Mouse (Mus musculus): ENCODE data around the gene Homez. TPM values are rescaled to one million over a fixed set of nuclear protein-coding genes. Genes with fewer than 3 reads are reported as not detected.

Gene Homez
- polyA plus RNA-seq, 1 experiment from 2014 or later = 10.3 TPM

- Histone ChIP-seq H3K9ac (no peak overlapping the region), H3K4me3 (no peak overlapping the region), H3K4me1 (replicated peaks) (peaks cover 12% of the 10 kb centered on the region), H3K27ac (no peak overlapping the region), H3K4me2 (no peak overlapping the region), H3K9me3 (no peaks in the 10 kb centered on the region), H3K27me3 (no peaks in the 10 kb centered on the region), H3K36me3 (no peaks in the 10 kb centered on the region)
- WGBS = 84% methylated on average over 5 of the region's 5 CpGs
- ATAC-seq (ENCODE audit: low FRiP score) = no peak
Observed at GRCm38 (mm10) chr14:54865626-54866025, 5.1 kb downstream of the Homez start.

DNA sequence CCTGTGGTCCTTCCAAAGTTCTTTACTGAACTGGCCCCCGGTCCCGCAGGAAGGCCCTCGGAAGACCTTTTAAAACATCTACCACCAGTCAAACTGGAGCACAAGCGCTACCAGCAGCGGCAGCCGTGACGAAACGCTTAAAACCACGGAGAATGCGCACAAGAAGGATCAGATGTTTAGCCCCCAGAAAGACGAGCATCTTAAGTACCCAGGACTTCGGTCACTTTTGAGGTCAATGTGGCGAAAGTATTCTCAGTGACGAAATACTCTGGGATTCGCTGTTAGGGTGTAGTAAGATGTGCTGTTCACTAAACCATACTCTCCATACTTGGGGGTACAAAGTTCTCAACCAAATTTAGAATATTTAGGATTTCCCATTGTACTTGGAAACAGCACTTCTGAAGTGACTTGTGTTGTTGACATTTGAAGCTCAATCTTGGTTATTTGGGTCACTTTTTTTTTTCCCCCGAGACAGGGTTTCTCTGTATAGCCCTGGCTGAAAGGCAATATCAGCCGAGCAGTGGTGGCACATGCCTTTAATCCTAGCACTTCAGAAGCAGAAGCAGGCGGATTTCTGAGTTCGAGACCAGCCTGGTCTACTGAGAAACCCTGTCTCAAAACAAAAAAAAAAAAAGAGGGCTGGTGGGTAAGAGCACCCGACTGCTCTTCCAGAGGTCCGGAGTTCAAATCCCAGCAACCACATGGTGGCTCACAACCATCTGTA is 6.3 kb downstream of the Homez start:
- Histone ChIP-seq H3K36me3 (no peaks in the 10 kb centered on the region), H3K27me3 (no peaks in the 10 kb centered on the region), H3K4me2 (peak overlapping the region; percentile 74), H3K9ac (peak overlapping the region; percentile 96), H3K4me3 (peak overlapping the region; percentile 96), H3K27ac (peak overlapping the region; percentile 85), H3K9me3 (no peaks in the 10 kb centered on the region), H3K4me1 (replicated peaks) (peaks cover 12% of the 10 kb centered on the region)
- ATAC-seq (ENCODE audit: low FRiP score) = peak; percentile 37
- WGBS = 17% methylated on average over 21 of the region's 21 CpGs

DNA sequence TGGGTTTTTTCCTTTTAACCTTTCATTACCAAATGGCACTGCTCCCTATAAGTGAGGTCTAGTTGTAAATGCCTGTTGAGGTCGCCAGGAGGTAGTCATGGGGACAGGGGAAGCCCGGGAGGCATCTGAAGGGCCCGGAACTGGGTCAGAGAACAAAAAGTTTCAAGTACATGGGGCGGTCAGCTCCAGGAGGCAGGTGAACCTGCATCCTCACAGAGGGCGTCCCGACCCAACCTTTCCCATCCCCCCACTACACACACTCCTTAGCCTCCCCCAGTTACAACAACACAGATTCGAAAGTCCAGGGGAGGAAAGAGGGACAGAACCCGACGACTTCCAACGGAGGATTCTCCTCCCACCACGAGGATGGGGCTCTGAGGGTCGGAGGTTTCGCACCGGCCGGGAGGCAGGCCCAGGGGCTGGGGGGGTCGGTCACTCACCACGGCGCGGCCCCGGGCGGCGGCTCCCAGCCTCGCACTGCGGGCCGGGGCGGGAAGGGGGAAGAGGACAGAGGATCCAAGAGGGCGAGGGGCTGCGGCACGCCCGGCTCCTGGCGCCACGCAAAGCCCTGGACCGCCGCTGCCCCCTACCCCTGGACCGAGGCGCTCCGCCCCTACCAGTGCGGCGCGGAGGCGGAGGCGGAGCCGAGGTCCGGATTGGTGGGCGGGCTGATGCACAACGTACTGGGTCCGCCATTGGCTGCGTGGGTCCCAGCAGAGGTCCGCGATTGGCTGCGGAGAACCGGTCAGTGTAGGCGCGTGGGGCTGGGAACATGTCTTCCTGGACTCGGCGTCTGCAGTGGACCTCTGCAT is 7.1 kb downstream of the Homez start:
- Histone ChIP-seq H3K9me3 (no peaks in the 10 kb centered on the region), H3K36me3 (no peaks in the 10 kb centered on the region), H3K27ac (peak overlapping the region; percentile 85), H3K27me3 (no peaks in the 10 kb centered on the region), H3K4me2 (peak overlapping the region; percentile 74), H3K9ac (peak overlapping the region; percentile 96), H3K4me1 (replicated peaks) (peaks cover 12% of the 10 kb centered on the region), H3K4me3 (peak overlapping the region; percentile 96)
- WGBS = 0% methylated on average over 51 of the region's 56 CpGs
- ATAC-seq (ENCODE audit: low FRiP score) = peak; percentile 99

GRCm38 (mm10) chr14:54860511-54860910 is 10.2 kb downstream of the Homez start:
- peaks cover 24% of the 10 kb centered on the region for H3K36me3 ChIP-seq
- H3K27ac ChIP-seq = no peak overlapping the region
- H3K27me3 ChIP-seq = no peaks in the 10 kb centered on the region
- H3K4me1 ChIP-seq (replicated peaks) = peaks cover 12% of the 10 kb centered on the region
- no peak overlapping the region for H3K4me3 ChIP-seq
- H3K9ac ChIP-seq = no peak overlapping the region
- WGBS = 50% methylated on average over 2 of the region's 2 CpGs
- no peaks in the 10 kb centered on the region for H3K9me3 ChIP-seq
- no peak for ATAC-seq (ENCODE audit: low FRiP score)
- no peak overlapping the region for H3K4me2 ChIP-seq

DNA sequence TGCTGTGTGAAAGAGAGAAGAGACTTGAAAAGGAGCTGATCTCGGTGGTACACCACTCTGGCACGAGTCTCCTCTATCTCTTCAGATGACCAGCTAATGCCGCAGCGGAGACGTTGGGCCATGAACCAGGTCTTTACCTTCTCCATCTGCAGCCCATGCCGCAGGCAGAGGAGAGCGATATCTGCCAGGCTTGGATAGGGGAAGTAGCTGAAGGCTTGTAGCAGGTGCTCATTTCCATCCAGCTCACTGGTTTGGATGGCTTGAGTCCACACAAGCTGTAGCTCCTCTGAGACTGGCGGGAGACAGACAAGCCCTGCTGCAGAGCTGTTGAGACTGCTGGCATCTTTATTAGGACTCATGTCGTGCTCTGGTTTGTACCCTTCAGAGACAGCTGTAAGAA is 12.9 kb downstream of the Homez start:
- H3K4me1 ChIP-seq (replicated peaks) = 0 out of 2 replicates have a peak, but pooled peaks cover 7% of the 10 kb centered on the region
- peaks cover 32% of the 10 kb centered on the region for H3K36me3 ChIP-seq
- no peak overlapping the region for H3K27ac ChIP-seq
- no peaks in the 10 kb centered on the region for H3K27me3 ChIP-seq
- no peak overlapping the region for H3K4me2 ChIP-seq
- no peak overlapping the region for H3K9ac ChIP-seq
- no peaks in the 10 kb centered on the region for H3K9me3 ChIP-seq
- 94% methylated on average over 9 of the region's 9 CpGs for WGBS
- no peak for ATAC-seq (ENCODE audit: low FRiP score)
- no peak overlapping the region for H3K4me3 ChIP-seq

DNA sequence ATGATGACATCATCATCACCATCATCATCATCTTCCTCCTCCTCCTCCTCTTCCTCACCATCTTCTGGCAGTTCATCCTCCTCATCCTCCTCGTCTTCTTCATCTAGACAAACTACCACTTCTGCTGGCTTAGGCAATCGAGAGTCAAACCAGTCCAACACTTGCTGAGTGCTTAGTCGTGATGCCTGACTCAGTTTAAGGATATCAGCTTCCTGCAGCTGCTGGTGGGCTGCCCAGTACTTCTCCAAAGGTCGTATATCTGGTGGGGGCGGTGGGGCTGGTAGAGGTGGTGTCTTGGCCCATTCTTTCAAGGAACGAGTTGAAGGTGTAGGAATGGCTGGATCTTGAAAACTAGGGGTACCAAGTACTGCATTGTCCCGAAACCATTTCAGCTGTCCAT is 14.1 kb downstream of the Homez start:
- 90% methylated on average over 7 of the region's 7 CpGs for WGBS
- H3K27me3 ChIP-seq = no peaks in the 10 kb centered on the region
- no peak overlapping the region for H3K9ac ChIP-seq
- H3K36me3 ChIP-seq = peaks cover 32% of the 10 kb centered on the region
- H3K9me3 ChIP-seq = no peaks in the 10 kb centered on the region
- no peak overlapping the region for H3K4me2 ChIP-seq
- no peak overlapping the region for H3K4me3 ChIP-seq
- no peak overlapping the region for H3K27ac ChIP-seq
- H3K4me1 ChIP-seq (replicated peaks) = no peaks in the 10 kb centered on the region
- no peak for ATAC-seq (ENCODE audit: low FRiP score)

- no peak overlapping the region for H3K4me3 ChIP-seq
- H3K4me1 ChIP-seq (replicated peaks) = no peaks in the 10 kb centered on the region
- ATAC-seq (ENCODE audit: low FRiP score) = no peak
- H3K9me3 ChIP-seq = no peaks in the 10 kb centered on the region
- H3K4me2 ChIP-seq = no peak overlapping the region
- no peak overlapping the region for H3K9ac ChIP-seq
- peaks cover 32% of the 10 kb centered on the region for H3K36me3 ChIP-seq
- no peak overlapping the region for H3K27ac ChIP-seq
- H3K27me3 ChIP-seq = no peaks in the 10 kb centered on the region
- 99% methylated on average over 3 of the region's 3 CpGs for WGBS
Observed at GRCm38 (mm10) chr14:54855726-54856125, 15.0 kb downstream of the Homez start.

DNA sequence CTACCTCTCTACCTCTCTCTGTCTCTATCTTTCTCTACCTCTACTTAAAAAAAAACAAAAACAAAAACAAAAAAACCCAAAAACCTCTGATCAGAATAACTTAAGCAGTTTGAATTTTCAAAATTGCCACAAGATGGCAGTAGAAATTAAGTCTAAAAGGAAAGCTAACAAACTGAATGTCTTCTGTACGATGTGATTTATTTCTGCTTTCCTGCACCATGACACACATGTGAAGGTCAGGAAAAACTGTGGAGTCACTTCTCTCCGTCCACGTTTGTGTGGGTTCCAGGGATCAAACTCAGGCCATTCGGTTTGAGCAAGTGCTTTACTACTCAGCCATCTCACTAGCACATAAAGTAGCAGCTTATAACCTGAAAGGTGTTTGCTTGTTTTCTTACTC is 27.3 kb downstream of the Homez start:
- Histone ChIP-seq H3K9me3 (no peaks in the 10 kb centered on the region), H3K9ac (0 out of 2 replicates have a peak overlapping the region, but pooled peaks have one; percentile 13), H3K27ac (no peak overlapping the region), H3K36me3 (no peaks in the 10 kb centered on the region), H3K4me1 (replicated peaks) (no peaks in the 10 kb centered on the region), H3K4me3 (no peak overlapping the region), H3K27me3 (no peaks in the 10 kb centered on the region), H3K4me2 (0 out of 2 replicates have a peak overlapping the region, but pooled peaks have one; percentile 8)
- ATAC-seq (ENCODE audit: low FRiP score) = no peak
- WGBS = 3% methylated on average over 4 of the region's 4 CpGs

DNA sequence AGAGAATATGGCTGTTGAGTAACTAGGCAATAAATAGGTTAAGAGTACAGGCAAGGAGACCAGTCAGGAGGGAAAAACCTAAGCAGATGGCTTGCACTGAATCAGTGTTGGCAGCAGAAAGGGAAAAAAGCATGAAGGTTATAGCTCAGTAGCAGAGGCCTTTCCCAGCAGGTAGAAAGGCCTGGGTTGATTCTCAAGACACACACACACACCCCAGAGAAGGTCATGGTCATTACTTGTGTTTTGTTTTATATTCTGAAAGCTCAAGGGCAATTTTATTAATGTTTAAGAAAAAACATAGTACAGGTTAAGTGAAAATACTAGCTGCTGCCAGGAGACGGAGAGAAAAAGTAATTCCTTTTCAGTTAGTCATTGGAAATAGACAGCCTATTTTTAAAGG is 47.0 kb downstream of the Homez start:
- H3K4me1 ChIP-seq (replicated peaks) = no peaks in the 10 kb centered on the region
- 95% methylated on average over 1 of the region's 1 CpGs for WGBS
- no peak for ATAC-seq (ENCODE audit: low FRiP score)
- no peak overlapping the region for H3K27ac ChIP-seq
- H3K27me3 ChIP-seq = no peaks in the 10 kb centered on the region
- no peaks in the 10 kb centered on the region for H3K36me3 ChIP-seq
- no peak overlapping the region for H3K4me3 ChIP-seq
- H3K9me3 ChIP-seq = no peaks in the 10 kb centered on the region
- no peak overlapping the region for H3K9ac ChIP-seq
- H3K4me2 ChIP-seq = no peak overlapping the region

DNA sequence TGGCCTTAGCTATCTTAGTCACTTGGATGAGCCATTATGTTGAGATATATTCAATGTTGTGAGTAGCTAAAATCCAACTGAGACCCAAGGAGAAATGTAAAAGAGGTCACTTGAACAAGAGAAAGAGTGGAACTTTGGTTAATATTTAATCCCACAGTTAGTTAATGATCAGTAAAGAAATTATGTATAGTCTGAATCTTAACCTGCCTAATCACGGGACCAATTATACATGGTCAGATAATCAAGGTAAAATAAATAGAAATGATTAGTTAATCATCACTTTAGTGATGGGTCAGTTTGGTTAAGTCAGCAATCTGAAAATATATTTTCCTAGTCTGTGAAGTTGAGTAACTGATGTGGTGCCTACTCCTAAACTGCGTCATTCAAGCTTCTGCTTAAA is 48.5 kb downstream of the Homez start:
- no peaks in the 10 kb centered on the region for H3K36me3 ChIP-seq
- no peak overlapping the region for H3K4me3 ChIP-seq
- H3K9me3 ChIP-seq = no peaks in the 10 kb centered on the region
- H3K4me1 ChIP-seq (replicated peaks) = no peaks in the 10 kb centered on the region
- no peaks in the 10 kb centered on the region for H3K27me3 ChIP-seq
- ATAC-seq (ENCODE audit: low FRiP score) = no peak
- no peak overlapping the region for H3K4me2 ChIP-seq
- H3K27ac ChIP-seq = no peak overlapping the region
- WGBS = 79% methylated on average over 2 of the region's 2 CpGs
- H3K9ac ChIP-seq = no peak overlapping the region

DNA sequence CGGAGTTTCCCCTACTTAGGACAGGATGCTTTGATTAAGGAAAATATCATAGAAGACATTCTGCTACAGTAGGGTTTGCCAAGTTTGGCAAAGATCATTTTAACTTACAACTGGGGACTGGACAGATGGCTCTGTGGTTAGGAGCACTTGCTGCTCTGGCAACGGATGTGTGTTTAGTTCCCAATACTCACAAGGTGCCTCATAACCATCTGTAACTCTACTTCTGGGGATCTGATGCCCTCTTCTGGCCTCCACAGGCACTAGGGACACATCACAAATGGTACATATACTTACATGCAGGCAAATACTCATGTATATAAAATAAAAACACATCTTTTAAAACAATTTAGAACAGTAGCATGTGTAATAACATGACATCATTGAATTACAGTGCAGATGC is 53.0 kb downstream of the Homez start:
- H3K27me3 ChIP-seq = no peaks in the 10 kb centered on the region
- no peaks in the 10 kb centered on the region for H3K4me1 ChIP-seq (replicated peaks)
- H3K4me3 ChIP-seq = no peak overlapping the region
- H3K9me3 ChIP-seq = no peaks in the 10 kb centered on the region
- H3K9ac ChIP-seq = no peak overlapping the region
- H3K27ac ChIP-seq = no peak overlapping the region
- no peak overlapping the region for H3K4me2 ChIP-seq
- no peak for ATAC-seq (ENCODE audit: low FRiP score)
- no peaks in the 10 kb centered on the region for H3K36me3 ChIP-seq
- 48% methylated on average over 2 of the region's 2 CpGs for WGBS

DNA sequence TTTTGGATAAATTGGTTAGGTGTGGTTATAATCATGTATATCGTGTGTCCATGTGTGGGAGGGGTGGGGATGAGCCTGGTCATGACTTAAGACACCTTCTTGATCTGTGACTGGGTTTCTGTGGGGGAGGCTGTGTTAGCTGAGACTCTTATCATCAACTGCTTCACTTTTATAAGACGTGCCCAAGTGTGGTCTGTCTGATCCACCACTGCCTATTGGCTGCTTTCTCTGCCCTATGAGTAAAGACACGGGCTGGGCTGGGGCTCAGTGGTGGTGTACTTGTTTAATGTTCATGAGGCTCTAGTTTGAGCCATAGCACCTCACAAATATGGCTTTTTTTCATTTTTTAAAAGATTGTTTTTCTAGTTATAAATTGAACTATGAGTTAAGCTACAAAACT is 55.0 kb downstream of the Homez start:
- no peak for ATAC-seq (ENCODE audit: low FRiP score)
- H3K27ac ChIP-seq = no peak overlapping the region
- 75% methylated on average over 3 of the region's 3 CpGs for WGBS
- H3K4me3 ChIP-seq = no peak overlapping the region
- H3K4me1 ChIP-seq (replicated peaks) = no peaks in the 10 kb centered on the region
- H3K9ac ChIP-seq = no peak overlapping the region
- no peaks in the 10 kb centered on the region for H3K27me3 ChIP-seq
- no peak overlapping the region for H3K4me2 ChIP-seq
- H3K36me3 ChIP-seq = no peaks in the 10 kb centered on the region
- H3K9me3 ChIP-seq = no peaks in the 10 kb centered on the region

- no peaks in the 10 kb centered on the region for H3K36me3 ChIP-seq
- no peak within 1 kb of the TSS for H3K9ac ChIP-seq
- no peak within 1 kb of the TSS for H3K4me3 ChIP-seq
- 89% methylated on average over 29 of the region's 29 CpGs for WGBS
- H3K4me2 ChIP-seq = no peak within 1 kb of the TSS
- H3K9me3 ChIP-seq = no peaks in the 10 kb centered on the region
- no peaks in the 10 kb centered on the region for H3K4me1 ChIP-seq (replicated peaks)
- no peaks in the 10 kb centered on the region for H3K27me3 ChIP-seq
- ATAC-seq (ENCODE audit: low FRiP score) = no peak
- no peak within 1 kb of the TSS for H3K27ac ChIP-seq
Observed at GRCm38 (mm10) chr14:54813991-54814390, 56.8 kb downstream of the Homez start, which contains the start of gene Rnf212b. TSS of gene Rnf212b (plus strand) at chr14:54814141.
